Mouse (Mus musculus) CD4-positive helper T cell, adult 2 months (primary cell): ENCODE results near the gene Eif2ak3.

Experiments
- DNase-seq: peaks from one replicate; pipeline ENCODE4 v3.0.0-alpha.2; 2012; ENCODE audit warnings: low read depth, missing footprints, low spot score

Eif2ak3 gene

DNA sequence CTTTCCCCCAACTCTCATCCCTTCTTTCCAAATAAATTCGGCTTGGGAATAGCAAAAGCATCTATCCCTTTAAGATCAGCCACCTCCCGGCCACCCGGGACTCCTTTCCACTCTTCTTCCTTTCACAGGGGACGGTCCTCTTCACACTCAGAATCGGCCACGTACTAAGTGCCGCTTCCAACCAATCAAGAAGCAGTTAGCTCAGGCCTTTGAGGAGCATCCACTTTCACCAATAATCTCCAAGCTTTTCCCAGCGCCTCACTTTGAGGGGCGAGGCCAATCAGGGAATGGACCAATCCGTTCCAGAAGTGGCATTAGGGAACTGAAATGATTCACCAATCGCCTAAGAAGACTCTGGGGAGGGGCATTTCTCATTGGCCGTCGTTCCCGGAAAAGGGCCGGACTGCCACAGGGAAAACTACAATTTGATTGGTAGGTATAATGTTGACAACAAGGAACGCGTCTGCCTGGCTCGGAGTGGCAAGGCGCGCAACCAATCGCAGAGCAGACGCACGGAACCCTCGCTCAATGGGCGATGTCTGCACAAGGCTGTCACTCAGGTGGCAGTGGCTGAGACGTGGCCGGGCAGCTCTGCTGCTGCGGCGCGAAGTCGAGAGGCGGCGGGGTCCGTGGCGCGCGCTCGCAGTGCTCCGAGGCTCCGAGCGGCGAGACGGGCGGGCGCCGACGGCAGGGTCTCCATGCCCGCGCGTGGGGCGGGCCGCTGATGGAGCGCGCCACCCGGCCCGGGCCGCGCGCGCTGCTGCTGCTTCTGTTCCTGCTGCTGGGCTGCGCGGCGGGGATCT is at the start of gene Eif2ak3:
TSS of gene Eif2ak3 (plus strand) at position 514 of the 803 bp plus-strand sequence.
- peak; percentile 100 for DNase-seq

DNA sequence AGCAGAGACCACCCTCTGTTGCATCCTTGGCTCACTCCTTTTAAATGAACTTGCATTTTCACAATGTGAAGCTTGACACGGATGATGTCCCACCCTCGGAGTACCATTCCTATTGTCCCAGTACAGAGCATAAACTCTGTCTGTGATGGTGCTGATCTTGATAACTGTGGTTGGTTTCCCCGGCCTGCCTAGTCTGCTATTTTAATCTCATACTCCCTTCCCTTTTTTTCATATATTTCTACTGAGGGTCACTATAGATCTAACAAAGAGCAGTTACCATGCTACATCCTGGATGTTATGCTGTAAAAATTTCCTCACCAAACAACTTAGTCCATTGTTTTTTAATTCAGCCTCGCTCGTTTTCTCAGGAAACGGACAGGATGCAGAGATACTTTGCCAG is 47.4 kb upstream of the Eif2ak3 start:
- no peak for DNase-seq

DNA sequence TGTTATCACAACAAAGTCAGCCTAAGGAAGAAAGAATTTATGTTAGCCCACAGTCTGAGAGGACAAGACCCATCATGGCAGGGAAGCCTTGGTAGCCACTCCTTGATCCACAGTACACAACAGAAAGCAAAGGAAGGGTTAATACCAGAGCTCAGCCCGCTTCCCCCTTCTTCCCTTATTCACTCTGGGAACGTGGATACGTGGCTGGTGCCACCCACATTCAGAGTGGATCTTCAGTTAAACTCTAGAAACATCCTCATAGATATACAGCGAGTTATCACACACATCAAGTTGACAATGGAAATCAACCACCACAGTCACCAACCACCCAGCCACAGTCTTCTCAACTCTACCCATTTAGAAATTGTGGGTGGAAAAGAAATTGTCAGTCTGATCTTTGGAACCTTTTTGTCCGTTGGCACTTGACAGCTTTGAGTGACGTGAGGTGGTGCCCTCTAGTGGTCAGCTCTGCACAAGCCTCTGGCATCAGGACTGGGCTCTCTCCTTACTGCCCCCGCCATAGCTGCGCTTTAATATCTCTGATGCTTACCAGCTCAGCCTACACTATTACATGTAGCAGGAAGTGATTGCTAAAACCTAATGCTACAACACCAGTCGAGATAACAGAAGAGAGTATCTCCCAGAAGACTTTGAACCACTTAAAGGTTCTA is 46.6 kb upstream of the Eif2ak3 start:
- DNase-seq: peak; percentile 83

DNA sequence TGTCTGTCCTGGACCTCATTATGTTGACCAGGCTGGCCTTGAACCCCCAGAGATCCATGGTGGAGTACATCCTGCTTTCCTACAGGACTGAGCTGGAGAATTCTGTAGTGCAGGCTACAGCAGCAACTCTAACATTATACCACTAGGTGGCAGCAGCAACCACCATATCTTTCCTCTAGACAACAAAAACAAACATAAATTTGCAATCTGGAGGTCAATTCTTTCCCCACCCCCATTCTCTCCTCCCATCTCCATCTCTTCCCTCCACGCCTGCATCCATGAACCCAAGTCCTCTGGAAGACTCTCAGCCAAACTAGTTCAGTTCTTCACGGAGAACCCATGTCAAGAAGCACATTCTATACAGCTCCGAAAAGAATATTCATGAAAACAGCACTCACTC is 39.7 kb upstream of the Eif2ak3 start:
- peak; percentile 73 for DNase-seq

DNA sequence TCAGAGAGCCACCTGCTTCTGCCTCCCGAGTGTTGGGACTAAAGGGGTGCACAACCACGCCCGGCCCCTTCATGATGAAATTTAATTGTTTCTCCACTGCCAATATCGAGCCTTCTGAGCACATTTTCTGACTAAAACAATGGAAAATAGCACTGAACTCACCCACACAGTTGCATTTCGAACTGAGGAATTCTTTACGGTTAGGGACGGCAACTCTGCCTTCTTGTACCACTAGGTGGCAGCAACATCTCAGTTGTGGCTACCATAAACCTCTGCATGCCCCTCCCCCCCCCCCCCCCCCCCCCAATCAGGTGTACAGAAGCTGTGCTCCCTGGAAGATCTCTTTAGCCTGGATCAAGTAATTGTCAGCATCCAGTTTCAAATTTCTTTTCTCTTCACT is 39.0 kb upstream of the Eif2ak3 start:
- DNase-seq: peak; percentile 77

DNA sequence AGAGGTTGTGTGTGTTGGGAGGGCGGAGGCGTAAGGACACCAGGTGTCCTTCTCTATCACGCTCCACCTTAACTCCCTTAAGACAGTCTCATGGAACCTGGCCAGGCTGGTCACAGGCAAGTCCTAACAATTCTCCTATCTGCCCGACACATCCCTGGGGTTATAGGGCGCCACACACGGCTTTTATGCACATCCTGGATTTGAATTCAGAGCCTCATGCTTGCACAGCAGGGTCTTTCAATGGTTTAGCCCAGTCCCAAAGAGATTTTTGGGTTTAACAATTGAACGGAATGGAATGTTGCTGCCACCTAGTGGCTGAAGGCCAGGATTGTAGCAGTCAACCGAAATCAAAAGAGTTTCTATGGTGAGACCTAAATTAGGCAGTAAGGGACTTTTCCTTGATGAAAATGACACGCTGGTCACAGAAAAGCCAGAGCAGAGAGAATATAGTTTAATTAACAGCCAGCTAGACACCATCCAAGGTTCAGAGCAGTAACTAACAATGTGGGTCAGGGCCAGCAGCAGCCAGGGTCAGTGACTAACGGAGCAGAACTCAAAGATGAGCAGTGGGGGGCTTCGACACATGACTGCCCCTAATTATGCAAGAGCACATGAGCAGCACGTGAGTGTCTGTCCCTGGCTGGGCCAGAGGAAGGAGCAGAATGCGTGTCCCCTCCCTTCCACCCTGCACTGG is 38.3 kb upstream of the Eif2ak3 start:
- peak; percentile 77 for DNase-seq

DNA sequence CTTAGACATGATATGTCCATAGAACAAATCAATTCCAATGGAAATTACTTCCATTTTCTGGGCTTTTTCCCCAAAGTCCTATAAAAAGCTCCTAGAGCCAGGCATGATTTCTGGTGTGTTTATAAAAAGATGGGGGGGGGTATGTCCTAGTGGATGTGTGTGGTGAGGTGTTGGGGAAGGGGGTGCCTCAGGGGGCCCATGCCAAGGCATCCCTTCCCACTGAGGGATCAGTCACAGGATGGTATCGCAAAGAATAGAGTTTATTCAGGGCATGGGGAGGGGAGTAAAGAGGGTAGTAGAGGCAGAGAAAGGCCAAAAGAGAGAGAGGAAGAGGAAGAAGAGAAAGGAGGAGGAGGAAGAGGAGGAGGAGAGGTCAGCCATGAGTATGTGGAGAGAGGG is 37.8 kb upstream of the Eif2ak3 start:
- no peak for DNase-seq

DNA sequence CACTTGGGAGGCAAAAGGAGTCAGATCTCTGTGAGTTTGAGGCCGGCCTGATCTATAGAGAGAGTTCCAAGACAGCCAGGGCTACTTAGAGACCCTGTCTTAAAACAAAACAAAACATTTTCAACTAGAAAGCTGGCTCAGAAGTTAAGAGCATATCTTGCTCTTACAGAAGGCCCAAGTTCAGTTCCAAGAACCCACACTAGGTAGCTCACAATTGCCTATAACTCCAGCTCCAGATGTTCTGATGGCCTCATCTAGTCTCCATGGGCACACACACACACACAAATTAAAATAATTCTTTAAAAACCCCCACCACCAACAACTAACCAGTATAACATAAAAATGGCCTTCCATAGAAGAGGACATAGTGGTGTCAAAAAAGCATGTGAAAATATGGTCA is 33.8 kb upstream of the Eif2ak3 start:
- no peak for DNase-seq

DNA sequence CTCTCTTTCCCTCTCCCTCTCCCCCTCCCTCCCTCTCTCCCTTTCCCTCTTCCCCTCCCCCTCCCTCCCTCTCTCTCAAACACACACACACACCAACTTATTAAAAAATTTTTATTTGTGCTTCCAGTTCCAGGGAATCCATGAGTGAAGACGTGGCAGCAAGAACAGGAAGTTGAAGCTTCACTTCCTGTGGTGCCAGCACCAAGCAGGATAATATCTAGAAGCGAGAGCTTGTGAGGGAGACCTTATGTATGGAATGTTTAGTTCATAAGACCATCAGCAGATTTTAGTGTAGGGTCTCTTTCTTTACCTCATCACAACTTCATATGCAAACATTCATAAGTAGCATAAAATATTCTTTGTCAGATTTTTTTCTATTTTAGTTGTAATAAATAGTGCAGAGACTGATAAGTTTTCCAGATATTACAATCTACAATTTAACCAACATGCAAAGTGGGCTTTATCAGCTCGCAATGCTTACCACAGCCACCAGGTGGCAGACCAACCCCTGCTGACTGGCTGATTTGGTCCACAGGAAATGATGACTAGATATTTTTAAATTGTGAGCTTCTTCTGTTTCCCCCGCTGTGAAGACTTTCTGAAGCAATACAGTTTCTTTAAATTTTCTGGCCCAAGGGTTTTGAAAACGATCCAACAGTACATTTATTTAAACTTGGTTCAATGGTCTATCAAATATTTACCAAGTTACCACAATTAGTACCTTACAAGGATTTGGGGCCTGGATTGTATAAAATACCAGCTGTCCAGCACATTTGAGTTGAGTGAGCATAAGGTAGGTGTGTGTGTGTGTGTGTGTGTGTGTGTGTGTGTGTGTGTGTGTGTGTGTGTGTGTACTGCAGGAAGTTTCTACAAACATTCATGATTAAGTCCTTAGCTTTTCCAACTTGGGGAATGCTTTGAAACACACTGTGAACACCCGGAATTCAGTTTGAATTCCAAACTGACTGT is 32.5 kb upstream of the Eif2ak3 start:
- peak; percentile 80 for DNase-seq

DNA sequence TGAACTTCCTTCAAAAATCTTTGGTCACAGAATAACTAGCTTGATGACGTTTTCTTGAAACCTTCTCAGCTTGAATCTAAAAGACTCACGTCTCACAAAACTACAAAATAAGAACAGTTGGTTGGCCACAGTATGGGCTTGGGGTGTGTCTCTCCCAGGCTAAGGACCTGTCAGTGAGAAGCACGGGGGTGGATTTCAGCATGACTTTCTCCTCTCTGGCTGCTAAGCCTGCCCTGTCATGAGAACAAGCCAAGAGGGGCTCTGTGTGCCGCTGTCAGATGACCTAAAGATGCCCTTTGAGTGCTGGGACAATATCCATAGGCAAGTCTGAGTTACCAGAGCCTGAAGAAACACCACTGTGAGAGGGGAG is 31.8 kb upstream of the Eif2ak3 start:
- DNase-seq: no peak

DNA sequence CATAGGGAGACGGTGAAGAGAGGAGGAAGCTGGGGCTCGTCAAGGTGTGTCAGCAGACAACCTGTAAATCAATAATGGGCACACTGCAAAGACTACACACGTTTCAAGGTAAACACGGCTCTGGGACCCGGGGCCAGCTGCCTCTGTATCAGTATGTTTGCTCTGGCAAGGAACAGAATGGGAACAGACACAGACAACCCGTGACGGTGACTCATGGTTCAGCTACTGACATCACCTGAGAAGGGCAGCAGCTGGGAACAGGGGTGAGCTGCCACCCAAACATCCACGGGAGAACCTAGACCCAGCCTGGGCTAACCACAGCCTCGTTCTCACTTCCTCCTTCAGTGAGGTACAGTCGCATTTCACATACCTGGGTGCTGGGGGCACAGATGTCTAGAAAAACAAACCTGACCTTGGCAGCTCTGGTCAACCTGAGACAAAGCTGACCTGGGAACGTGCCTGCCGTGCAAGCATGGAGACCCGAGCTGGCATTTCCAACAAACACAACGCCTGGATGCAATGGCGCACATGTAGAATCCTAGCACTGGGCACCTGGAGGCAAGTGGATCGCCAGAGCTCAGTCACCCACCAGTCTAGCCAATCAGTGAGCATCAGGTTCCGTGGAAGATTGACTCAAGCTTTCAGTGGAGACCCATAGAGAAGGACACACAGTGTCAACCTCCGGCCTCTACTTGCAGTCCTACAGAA is 30.2 kb upstream of the Eif2ak3 start:
- DNase-seq: peak; percentile 61

DNA sequence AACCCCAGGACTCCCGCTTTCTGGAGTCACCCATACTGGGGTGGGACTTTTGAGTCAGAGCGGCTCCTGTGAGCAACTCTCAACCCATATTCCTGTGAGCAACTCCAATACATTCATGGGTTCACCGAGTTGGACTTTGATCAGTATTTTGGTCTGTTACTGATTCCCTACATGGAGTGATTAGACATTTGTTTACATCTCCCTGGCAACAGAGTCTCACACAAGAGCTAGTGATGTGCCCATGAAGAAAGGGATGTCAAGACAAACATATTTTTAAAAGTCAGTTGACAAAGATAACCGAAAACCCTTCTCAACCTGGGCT is 29.7 kb upstream of the Eif2ak3 start:
- DNase-seq: peak; percentile 24

DNA sequence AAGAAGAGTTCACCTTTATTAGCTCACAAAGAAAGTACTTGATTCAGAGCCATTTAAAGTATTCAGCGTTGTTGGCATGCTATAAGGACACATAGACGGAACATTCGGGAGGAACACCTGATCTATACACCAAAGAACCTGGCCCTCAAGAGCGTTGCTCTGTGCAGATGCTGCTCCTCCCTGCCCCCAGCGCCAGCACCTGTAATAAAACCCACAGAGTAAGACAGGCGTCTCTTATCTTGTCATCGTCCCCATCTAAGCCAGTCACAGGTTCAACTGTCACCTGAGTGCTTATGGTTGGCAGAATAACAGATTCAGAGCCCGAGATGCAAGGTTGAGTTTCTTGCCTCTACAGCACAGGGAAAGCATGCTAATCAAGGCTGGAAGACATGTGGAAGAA is 28.8 kb upstream of the Eif2ak3 start:
- DNase-seq: peak; percentile 37

DNA sequence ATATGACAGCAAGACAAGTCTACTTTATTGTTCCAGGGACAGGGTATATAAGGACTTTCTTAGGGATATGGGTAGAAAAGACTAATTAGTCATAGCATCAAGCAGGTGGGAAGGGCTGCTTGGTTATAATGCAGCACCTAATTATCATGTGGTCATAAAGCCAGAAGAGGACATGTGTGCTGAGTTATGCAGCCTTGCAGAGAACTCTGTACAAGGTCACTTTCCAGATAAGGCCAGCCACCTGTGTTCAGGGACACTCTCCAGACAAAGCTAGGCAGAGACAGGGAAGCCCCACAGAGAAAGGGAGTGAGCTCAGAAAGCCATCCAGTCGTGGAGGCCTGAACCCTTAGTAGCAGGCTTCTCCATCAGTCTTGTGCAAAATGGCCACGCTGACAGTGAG is 22.7 kb upstream of the Eif2ak3 start:
- DNase-seq: no peak

DNA sequence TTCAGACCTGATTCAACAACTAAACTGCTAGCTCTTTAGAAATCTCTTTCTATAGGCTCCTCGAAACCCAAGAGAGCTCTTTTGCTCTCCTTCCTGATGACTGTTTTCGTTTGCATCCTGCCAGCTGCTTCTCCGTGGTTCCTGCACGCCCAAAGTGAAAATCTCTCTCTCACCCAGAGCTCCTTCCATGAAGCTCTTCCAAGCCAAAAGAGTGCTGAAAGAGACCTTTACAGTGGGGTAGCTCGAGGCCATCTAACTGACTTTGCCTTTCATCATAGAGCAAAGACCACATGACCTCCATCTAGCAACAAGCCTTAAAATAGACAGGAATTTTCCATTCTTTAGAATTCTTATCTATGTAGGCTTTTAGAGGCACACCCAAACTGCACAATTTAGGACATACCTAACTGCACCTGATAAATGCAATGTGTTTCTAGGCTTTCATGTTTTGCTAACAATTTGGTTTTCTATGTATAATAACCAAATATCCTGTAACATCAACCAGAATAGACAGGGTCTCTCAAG is 21.9 kb upstream of the Eif2ak3 start:
- DNase-seq: peak; percentile 3

DNA sequence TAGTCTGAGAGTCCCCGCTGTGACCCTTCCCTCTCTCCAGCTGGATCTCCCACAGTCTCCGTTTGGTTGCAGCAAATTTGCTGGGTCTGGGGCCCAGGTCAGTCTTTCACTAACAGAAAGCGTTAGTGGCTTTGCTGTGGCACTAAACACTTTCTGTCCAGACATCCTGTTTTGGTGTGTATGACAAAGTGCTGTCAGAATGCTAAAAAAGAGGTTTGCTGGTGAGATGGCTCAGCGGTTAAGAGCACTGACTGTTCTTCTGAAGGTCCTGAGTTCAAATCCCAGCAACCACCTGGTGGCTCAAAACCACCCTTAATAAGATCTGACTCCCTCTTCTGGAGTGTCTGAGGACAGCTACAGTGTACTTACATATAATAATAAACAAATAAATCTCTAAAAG is 21.0 kb upstream of the Eif2ak3 start:
- DNase-seq: peak; percentile 9

DNA sequence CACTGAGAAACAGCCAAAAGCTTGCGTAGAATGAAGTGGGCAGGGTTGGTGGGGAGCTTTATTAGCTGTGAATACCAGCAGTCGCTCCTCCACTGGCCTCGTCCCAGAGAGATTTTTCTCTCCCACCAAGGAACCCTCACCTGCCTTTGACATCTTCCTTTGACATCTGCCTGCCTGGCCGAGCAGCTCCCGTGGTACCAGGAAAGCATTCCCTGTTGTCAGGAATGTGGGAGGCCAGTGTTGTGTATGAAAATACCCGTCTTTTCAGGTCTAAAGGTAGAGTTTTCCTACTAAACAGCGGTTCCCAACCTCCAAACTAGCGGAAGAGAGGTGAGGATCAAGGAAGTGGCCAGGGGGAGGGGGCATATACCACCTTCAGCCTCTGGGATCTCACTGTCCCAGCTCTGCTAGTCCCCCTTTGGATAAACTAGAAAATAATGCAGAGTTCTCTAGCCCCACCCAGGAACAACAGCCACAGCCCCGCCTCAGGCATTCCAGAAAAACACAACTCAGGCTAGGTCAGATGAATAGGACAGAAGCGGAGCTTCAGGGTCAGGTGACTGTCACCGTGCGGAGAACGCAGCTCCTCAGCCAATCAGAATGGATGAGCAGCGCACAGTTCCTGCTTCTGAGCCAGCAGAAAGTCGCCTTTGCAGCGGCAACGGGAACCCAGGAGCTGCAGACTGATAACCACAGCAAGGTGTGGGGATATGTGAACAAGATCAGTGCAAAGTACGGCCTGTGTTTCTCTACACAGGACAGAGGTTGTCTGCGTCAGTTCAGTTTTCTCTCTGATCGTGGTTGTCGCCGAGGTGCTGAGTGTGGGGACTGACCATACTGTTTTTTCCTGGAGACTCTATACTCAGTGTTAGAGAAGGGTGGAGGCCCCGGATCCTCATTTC is 20.0 kb upstream of the Eif2ak3 start:
- DNase-seq: peak; percentile 87

DNA sequence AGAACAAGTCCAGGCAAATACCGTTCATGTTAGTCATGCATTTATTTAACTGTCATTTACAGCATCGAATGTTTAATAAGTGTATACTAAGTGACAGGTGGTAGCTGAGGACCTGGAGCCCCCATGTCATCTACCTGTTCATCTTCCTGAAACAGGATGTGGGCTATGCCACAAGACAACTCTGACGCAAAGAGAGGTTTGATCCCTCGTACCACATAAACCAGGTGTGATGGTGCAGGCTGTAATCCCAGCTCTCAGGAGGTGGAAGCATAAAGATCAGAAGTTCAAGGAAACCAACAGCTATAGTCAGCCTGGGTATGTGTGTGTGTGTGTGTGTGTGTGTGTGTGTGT is 19.4 kb upstream of the Eif2ak3 start:
- peak; percentile 94 for DNase-seq

DNA sequence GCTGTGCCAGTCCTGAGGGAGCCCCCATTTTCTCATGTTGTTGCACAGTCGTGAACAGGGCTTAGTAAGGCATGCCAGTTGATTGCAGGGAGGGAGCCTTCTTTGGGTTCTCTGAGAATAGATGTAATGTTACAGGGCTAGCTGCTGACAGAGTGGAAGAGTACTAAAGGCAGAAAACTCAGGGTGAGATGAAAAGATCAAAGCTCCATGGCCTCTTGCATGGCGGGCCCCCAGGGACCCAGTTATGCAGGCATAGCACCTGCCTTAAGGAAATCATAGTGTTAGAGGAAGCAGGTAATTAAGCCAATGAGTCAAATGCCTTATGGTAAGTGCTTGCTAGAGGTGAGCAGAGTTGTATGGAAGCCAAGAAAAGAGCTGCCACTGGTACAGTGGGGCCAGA is 14.9 kb upstream of the Eif2ak3 start:
- no peak for DNase-seq

DNA sequence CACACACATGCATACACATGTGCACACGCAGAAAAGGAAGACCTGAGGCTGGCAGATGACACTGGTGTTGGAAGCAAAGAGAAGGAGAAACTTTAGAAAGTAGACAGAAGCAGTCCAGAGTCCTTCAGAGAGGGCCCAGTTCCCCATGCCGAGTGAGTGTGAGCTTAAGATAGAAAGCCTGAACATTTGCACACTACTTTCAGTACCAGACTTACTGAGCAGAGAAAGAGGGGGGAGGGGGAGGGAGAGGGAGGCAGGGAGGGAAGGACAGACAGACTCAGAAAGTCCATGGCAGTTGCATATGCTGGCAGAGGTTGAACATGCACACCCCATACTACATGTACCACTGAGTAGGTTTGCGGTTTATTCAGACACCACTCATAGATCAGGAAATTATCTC is 13.8 kb upstream of the Eif2ak3 start:
- DNase-seq: peak; percentile 26
